Mouse (Mus musculus) right cerebral cortex, postnatal 14 days (tissue): ENCODE results near the gene Hltf.
"Not testable (repeated sequence)": the region's sequence is repeated elsewhere in the genome, so short reads cannot be mapped to it uniquely, and the experiment has no call there.

Source experiments
- DNase-seq: peaks from one replicate; pipeline ENCODE4 v3.0.0; 2022

Gene Hltf

GRCm38 (mm10) chr3:20057306-20058196 is at the start of gene Hltf:
Gene Hltf (plus strand): TSS chr3:20057811.
- DNase-seq, result peak; percentile 87

DNA sequence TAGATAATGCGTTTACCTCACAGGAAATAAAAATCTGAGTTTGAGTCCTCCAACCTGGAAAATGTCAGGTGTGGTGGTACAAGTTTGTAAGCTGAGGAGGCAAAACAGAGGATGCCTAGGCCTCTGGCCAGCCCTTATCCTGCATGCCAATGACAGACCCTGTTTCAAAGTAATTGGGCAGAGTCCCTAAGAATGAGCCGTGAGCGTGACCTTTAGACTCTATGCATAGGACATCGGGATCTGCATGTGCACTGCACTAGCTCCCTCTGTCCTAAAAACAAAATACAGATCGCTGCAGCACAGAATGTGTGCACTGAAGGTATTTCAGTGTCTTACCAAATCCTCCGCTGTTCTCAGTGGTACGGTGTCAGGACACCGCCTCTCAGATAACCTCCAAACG is 47.1 kb upstream of the Hltf start:
- DNase-seq, result no peak

- DNase-seq, result not testable (repeated sequence)
Observed at GRCm38 (mm10) chr3:20010905-20011304, 46.7 kb upstream of the Hltf start.

- no peak for DNase-seq
Observed at GRCm38 (mm10) chr3:20014454-20014853, 43.2 kb upstream of the Hltf start.

- no peak for DNase-seq
Observed at GRCm38 (mm10) chr3:20018076-20018475, 39.5 kb upstream of the Hltf start.

DNA sequence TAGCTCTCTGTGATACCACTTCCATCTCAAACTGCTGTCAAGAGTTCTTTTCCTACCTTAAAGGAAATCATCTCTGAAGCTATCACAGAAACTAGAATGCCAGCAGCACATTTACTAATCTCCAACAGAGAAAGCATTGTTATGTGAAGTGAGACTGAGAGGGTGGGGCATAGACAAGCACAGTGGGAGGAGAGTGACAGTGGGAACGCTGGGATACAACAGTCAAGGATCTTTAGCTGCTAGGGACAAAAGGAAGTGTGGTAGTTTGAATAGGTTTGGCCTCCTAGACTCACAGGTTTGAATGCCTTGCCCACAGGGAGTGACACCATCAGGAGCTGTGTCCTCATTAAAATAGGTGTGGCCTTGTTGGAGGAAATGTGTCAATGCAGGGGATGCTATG is 33.8 kb upstream of the Hltf start:
- no peak for DNase-seq

- no peak for DNase-seq
Observed at GRCm38 (mm10) chr3:20026481-20026880, 31.1 kb upstream of the Hltf start.

DNA sequence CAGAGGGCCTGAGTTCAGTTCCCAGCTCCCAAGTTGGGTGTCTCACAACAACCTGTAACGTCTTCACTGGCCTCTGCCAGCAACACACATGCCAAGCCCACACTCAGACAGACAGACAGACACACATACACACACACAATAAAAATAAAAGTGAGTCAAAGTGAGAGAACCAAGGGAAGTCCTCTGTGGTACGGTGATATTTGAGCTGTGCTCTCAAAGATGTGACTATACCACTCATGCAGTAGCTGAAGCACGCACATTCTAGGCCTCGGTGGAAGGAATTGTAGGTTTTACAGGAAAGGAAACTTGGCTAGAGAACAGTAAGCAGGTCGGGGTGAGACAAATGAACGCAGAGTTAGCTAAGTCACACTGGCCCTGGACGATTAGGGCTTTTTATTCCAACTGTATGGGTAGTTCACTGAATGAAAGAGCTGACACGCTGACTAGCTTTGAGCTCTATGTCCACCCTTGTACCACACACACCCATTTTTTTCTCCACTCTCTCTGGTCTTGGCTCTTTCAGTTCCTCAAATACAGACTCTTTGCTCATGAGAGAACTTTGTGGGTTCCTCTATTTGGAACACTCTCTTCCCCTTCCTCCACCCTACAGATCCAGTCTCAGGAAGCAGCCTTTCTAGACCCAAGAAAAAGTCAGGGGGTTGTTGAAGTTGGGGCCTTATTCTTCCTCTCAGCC is 30.5 kb upstream of the Hltf start:
- DNase-seq, result no peak

GRCm38 (mm10) chr3:20027788-20028187 is 29.8 kb upstream of the Hltf start:
- DNase-seq, result no peak

GRCm38 (mm10) chr3:20028640-20029039 is 29.0 kb upstream of the Hltf start:
- no peak for DNase-seq

GRCm38 (mm10) chr3:20030807-20031206 is 26.8 kb upstream of the Hltf start:
- DNase-seq, result no peak

- DNase-seq, result no peak
Observed at GRCm38 (mm10) chr3:20033761-20034718, 23.6 kb upstream of the Hltf start.

- DNase-seq, result peak; percentile 86
Observed at GRCm38 (mm10) chr3:20034719-20035404, 22.7 kb upstream of the Hltf start, which contains the start of gene Hps3. Gene Hps3 (minus strand): TSS chr3:20035315.

DNA sequence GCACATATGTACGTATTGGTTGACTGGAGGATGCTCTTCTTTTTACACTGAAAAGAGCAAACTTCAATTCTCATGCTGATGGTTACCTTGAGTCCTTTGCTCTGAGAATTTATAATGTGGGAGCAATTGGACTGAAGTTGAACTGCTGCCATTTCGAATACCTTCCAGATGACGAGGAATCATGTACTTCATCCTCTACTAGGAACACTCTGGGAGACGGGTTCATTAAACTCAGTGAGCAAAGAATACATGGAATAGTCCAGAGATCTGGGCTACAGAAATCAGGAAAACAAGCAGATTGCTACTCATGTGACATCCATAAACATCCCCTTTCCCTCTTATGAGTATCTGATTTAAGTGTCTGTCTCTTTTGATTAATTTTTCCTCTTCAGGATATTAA is 21.5 kb upstream of the Hltf start:
- no peak for DNase-seq

GRCm38 (mm10) chr3:20041461-20041860 is 16.1 kb upstream of the Hltf start:
- DNase-seq, result not testable (repeated sequence)

DNA sequence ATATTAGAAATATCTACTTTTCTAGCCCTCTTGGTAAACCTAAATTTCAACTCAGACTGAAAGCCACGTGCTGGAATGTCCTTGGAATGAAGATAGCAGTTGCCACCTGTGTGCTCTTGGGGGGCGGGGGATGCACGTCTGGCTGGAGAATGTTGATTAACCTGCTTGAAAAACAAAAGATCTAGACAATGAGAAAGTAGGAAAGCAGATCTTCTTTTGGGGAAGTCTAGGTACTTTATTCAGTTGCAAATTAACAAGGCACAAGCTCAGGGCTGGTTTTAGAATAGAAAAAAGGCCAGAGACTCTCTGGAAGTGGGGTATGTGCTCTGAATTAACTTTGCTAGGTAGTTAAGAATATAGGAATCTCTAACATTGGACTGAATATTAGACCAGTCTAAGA is 12.9 kb upstream of the Hltf start:
- DNase-seq, result not testable (repeated sequence)

DNA sequence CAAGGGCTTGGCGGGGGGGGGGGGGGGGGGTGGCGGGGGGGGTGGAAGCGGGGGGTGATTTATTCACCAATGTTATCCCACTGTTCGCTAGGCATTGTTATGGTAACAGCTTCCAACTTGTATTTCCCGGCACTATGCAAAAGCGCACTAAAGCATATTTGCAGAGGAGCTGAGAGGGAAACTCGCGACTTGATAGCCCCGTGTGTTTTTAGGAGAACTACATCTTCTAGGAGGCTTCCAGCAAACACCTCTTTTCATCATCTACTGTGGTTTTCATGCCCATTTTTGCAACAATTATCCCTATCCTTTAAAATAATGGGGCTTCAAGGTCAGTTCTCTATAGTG is 558 bp downstream of the Hltf start:
- DNase-seq, result no peak

DNA sequence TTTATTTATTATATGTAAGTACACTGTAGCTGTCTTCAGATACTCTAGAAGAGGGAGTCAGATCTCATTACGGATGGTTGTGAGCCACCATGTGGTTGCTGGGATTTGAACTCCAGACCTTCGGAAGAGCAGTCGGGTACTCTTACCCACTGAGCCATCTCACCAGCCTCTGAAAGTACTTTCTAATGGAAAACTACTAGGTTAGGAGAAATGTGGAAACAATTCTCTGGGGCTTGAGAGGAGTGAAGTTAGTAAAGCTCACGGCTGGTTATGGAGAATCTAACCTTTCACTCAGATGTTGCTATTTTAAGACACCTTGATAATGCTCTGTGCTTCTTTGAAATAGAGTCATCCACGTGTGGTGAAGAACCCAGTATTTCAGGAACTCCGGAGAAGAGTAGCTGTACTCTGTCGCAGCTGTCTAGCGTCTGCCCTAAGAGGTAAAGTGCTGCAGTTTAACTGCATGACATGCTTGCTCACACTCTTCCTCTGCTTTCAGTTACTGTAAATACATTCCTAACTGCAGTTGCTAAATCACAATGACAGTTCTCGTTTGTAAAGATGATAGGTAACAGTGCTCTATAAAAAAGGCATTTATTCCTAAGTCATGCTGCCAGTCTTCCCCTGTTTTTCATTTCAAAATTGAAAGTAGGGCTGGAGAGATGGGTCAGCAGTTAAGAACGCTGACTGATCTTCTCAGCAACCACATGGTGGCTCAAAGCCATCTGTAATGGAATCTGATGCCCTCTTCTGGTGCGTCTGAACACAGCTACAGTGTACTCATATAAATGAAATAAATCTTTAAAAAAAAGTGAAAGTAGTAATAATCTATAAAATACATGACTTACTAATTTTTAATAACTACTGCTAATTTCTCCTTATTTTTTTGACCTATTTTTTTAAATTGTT is 18.8 kb downstream of the Hltf start:
- DNase-seq, result no peak

DNA sequence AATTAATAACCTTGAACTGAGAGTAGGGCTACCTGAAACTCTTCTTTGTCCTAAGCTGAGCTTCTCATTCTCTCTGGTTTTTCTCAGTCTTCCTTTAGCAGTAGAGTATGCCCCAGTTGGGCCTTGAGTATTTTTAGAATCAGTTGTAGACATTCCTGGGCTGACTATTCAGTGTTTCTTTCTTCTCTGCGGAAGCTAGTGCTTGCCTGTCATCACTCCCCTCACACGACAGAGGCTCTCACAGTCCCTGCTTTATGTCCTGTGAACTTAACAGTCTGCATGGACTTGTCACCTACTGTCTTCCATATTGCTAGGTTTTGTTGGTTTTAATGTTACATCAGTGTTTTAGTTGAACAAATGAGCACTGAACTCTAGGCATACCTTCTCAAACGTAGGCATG is 24.6 kb downstream of the Hltf start:
- no peak for DNase-seq

DNA sequence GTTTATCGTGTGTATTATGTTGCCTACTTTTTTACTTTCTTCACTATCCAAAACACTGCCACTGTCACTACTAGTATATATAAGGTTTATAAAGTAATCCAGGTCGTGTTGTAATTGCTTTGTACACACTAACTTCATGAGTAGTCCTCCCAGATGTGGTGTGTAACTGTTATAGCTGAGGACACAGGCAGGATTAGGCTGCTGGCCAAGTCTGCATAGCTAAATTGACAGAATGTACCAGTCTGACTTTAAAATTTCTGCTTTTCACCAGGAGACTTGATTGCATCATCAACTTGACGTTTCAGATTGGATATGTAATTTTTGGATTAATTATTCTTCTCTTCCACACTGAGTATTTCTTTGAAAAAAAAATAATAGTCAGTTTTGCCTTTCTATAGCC is 46.2 kb downstream of the Hltf start:
- DNase-seq, result no peak

- DNase-seq, result no peak
Observed at GRCm38 (mm10) chr3:20104318-20104717, 46.7 kb downstream of the Hltf start.
